ENCODE assay signal across 9 mouse cellular contexts in the genomic region with DNA sequence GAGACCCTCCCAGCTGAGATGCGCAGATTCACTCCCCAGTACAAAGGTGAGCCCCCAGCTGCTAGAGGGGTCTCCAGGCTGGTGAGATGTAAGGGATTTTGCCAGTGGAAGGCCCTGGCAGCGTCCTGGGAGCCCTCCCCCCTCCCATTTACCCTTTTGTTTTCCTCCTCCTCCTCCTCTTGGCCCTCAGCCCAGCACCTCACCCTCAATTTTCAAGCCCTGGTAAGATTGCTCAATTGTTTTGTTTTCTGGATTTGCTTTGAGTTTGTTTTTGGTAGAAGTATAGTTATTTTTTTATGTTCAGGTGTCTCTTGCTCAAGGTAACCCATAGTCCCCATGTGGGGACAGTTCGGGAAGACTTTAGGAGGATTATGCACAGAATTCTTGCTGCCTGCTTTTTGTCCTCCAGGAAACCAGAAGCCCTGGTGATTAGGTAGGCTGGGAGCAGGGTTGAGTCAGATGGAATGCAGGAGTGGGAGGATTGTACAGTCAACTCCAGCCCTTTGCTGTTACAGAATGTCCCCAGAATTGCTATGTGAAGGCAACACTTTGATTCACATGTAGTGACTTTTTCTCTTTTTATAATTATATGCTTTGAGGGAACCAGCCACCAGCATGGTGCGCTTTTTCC. TPM values are rescaled to one million over a fixed set of nuclear protein-coding genes. Genes with fewer than 3 reads are reported as not detected.
DNase-seq lines count a peak whose midpoint lies in the region; ATAC-seq and TF ChIP-seq lines count a peak whose summit lies in the region.
"Had no signal": no experiment of that assay in that cellular context is flagged by ENCODE, and none has a peak within 500 bp of the region (broad histone marks: within the 10 kb centered on the region; RNA-seq: fewer than 3 reads in every experiment).

No protein-coding gene starts in this region.

- no peaks in the 10 kb centered on the region for H3K27me3 ChIP-seq in forebrain, postnatal 0 days (ENCODE audit: insufficient read depth, low read length)
- H3K27me3 ChIP-seq in lung, postnatal 0 days (replicated peaks; ENCODE audit: insufficient read depth, low read length), result no peaks in the 10 kb centered on the region
- H3K27me3 ChIP-seq: limb, embryonic 12.5 days had no signal

- H3K36me3 ChIP-seq in forebrain, postnatal 0 days (ENCODE audit: insufficient read depth), result peaks cover 40% of the 10 kb centered on the region
- peaks cover 22% of the 10 kb centered on the region for H3K36me3 ChIP-seq in lung, postnatal 0 days (ENCODE audit: insufficient read depth, low read length)

- no peak for ATAC-seq in forebrain, postnatal 0 days
- ATAC-seq in lung, postnatal 0 days, result peak; percentile 80
- ATAC-seq in CD4-positive, CD25-positive, alpha-beta regulatory T cell, adult 4 months, result no peak

- TF ChIP-seq CTCF in layer of hippocampus, adult 2 months (conservative IDR thresholded peaks at IDR 0.05), result no peak
- no peak for TF ChIP-seq CTCF in forebrain, postnatal 0 days (IDR thresholded peaks at IDR 0.05; ENCODE audit: low read depth)
- no peak for TF ChIP-seq CTCF in lung, postnatal 0 days (IDR thresholded peaks at IDR 0.05)

- TF ChIP-seq EP300 in lung, postnatal 0 days (IDR thresholded peaks at IDR 0.05), result peak; percentile 63

- H3K9me3 ChIP-seq in forebrain, postnatal 0 days (ENCODE audit: low read length), result no peaks in the 10 kb centered on the region
- H3K9me3 ChIP-seq in lung, postnatal 0 days (ENCODE audit: low read length), result no peaks in the 10 kb centered on the region
- H3K9me3 ChIP-seq: limb, embryonic 12.5 days had no signal

- H3K4me3 ChIP-seq in layer of hippocampus, adult 2 months, result peak overlapping the region; percentile 54
- no peak overlapping the region for H3K4me3 ChIP-seq in forebrain, postnatal 0 days (ENCODE audit: low read depth, low read length)
- peak overlapping the region; percentile 28; the same call in 1 of the 2 replicates for H3K4me3 ChIP-seq in lung, postnatal 0 days (ENCODE audit: low read depth, low read length)
- H3K4me3 ChIP-seq: limb, embryonic 12.5 days had no signal

- peak overlapping the region; percentile 91 for H3K27ac ChIP-seq in layer of hippocampus, adult 2 months
- H3K27ac ChIP-seq in forebrain, postnatal 0 days (ENCODE audit: low read depth, low read length), result peak overlapping the region; percentile 45; the same call in 1 of the 2 replicates
- peak overlapping the region; percentile 83 for H3K27ac ChIP-seq in lung, postnatal 0 days (ENCODE audit: low read length)
- H3K27ac ChIP-seq: limb, embryonic 12.5 days had no signal

- no peak overlapping the region for H3K9ac ChIP-seq in forebrain, postnatal 0 days
- H3K9ac ChIP-seq in lung, postnatal 0 days (replicated peaks; ENCODE audit: low read depth), result peak overlapping the region; percentile 32; the same call in 1 of the 2 replicates
- H3K9ac ChIP-seq: limb, embryonic 12.5 days had no signal

- H3K4me1 ChIP-seq in forebrain, postnatal 0 days (ENCODE audit: insufficient read depth), result peaks cover 17% of the 10 kb centered on the region
- peaks cover 14% of the 10 kb centered on the region; the same call in 1 of the 2 replicates for H3K4me1 ChIP-seq in lung, postnatal 0 days (ENCODE audit: insufficient read depth, low read depth, low read length)

- WGBS in forebrain, postnatal 0 days, result 38% methylated on average over 4 of the region's 4 CpGs
- 68% methylated on average over 4 of the region's 4 CpGs for WGBS in lung, postnatal 0 days

- no peak overlapping the region for H3K4me2 ChIP-seq in forebrain, postnatal 0 days (ENCODE audit: low read depth)
- H3K4me2 ChIP-seq in lung, postnatal 0 days (replicated peaks; ENCODE audit: low read depth, low read length), result peak overlapping the region; percentile 54
- H3K4me2 ChIP-seq: limb, embryonic 12.5 days had no signal

- DNase-seq in layer of hippocampus, adult 2 months (ENCODE audit: low spot score in 2 of 2), result peak; percentile 49 to 61
- DNase-seq in layer of hippocampus, adult 9-10 months (ENCODE audit: low spot score), result no peak
- peak; percentile 48 for DNase-seq in adrenal gland, postnatal 14 days
- no peak for DNase-seq in forebrain, postnatal 0 days
- DNase-seq in lung, postnatal 0 days (ENCODE audit: low spot score), result peak; percentile 79
- DNase-seq in frontal cortex, postnatal 10 days (ENCODE audit: low spot score in 2 of 2), result no peak
- no peak for DNase-seq in cerebellum, postnatal 10 days

RNA-seq across cellular contexts. Expression of gene Nckipsd, which starts 11.7 kb away (rescaled TPM):
- total RNA-seq in layer of hippocampus, adult 2 months (2021), result 10 to 100 TPM; 68.8 to 71.3 TPM
- total RNA-seq in adrenal gland, postnatal 14 days (2021), result 9.2 and 11.4 TPM in 2 replicates
- 27.4 and 27.6 TPM in 2 replicates for total RNA-seq in forebrain, postnatal 0 days (2014; rRNA removed)
- 18.6 and 24.5 TPM in 2 replicates for polyA plus RNA-seq in forebrain, postnatal 0 days (2015; fragmentation: Nextera tagmentation; extraction: Ambion mirVana)
- 10.9 and 14.2 TPM in 2 replicates for polyA plus RNA-seq in lung, postnatal 0 days (2015; fragmentation: Nextera tagmentation; extraction: Ambion mirVana)
- 1 to 10 TPM; 7.5 to 7.8 TPM for polyA plus RNA-seq in CD4-positive, CD25-positive, alpha-beta regulatory T cell, adult 4 months (2017; shearing (Covaris generic))

RNA-seq across cellular contexts. Expression of gene Ip6k2, which starts 12.9 kb away (rescaled TPM):
- total RNA-seq in layer of hippocampus, adult 2 months (2021), result 100 to 1,000 TPM; 249 to 251 TPM
- 71.0 and 78.2 TPM in 2 replicates for total RNA-seq in adrenal gland, postnatal 14 days (2021)
- 136 and 140 TPM in 2 replicates for total RNA-seq in forebrain, postnatal 0 days (2014; rRNA removed)
- 218 and 226 TPM in 2 replicates for polyA plus RNA-seq in forebrain, postnatal 0 days (2015; fragmentation: Nextera tagmentation; extraction: Ambion mirVana)
- polyA plus RNA-seq in lung, postnatal 0 days (2015; fragmentation: Nextera tagmentation; extraction: Ambion mirVana), result 40.4 and 48.1 TPM in 2 replicates
- polyA plus RNA-seq in CD4-positive, CD25-positive, alpha-beta regulatory T cell, adult 4 months (2017; shearing (Covaris generic)), result 10 to 100 TPM; 20.1 to 27.6 TPM

RNA-seq across cellular contexts. Expression of gene Celsr3, which starts 29.7 kb away (rescaled TPM):
- 10 to 100 TPM; 66.4 to 79.6 TPM for total RNA-seq in layer of hippocampus, adult 2 months (2021)
- total RNA-seq in adrenal gland, postnatal 14 days (2021), result 3.9 and 4.9 TPM in 2 replicates
- 43.0 and 52.2 TPM in 2 replicates for total RNA-seq in forebrain, postnatal 0 days (2014; rRNA removed)
- 3.9 and 6.8 TPM in 2 replicates for polyA plus RNA-seq in forebrain, postnatal 0 days (2015; fragmentation: Nextera tagmentation; extraction: Ambion mirVana)
- polyA plus RNA-seq in lung, postnatal 0 days (2015; fragmentation: Nextera tagmentation; extraction: Ambion mirVana), result 0.08 and 0.17 TPM in 2 replicates
- under 1 TPM in 1 of 2 experiments, not detected in 1; 0.05 TPM for polyA plus RNA-seq in CD4-positive, CD25-positive, alpha-beta regulatory T cell, adult 4 months (2017; shearing (Covaris generic))

RNA-seq across cellular contexts. Expression of gene Slc26a6, which starts 56.6 kb away (rescaled TPM):
- 10 to 100 TPM; 16.6 to 22.3 TPM for total RNA-seq in layer of hippocampus, adult 2 months (2021)
- 8.4 and 13.3 TPM in 2 replicates for total RNA-seq in adrenal gland, postnatal 14 days (2021)
- 19.4 and 29.6 TPM in 2 replicates for total RNA-seq in forebrain, postnatal 0 days (2014; rRNA removed)
- 15.9 and 18.0 TPM in 2 replicates for polyA plus RNA-seq in forebrain, postnatal 0 days (2015; fragmentation: Nextera tagmentation; extraction: Ambion mirVana)
- polyA plus RNA-seq in lung, postnatal 0 days (2015; fragmentation: Nextera tagmentation; extraction: Ambion mirVana), result 8.3 and 9.7 TPM in 2 replicates
- polyA plus RNA-seq in CD4-positive, CD25-positive, alpha-beta regulatory T cell, adult 4 months (2017; shearing (Covaris generic)), result 10 to 100 TPM in 1 of 2 experiments, 1 to 10 TPM in 1; 8.2 to 24.2 TPM

Comparison
In these comparisons a context has a peak if more than half of its experiments do, and no peak if none do; other contexts are left out.
1. DNase-seq: peak in layer of hippocampus, adult 2 months (2 of 2), adrenal gland, postnatal 14 days (single experiment) and lung, postnatal 0 days (single experiment); none in layer of hippocampus, adult 9-10 months (single experiment), forebrain, postnatal 0 days (single experiment), frontal cortex, postnatal 10 days (0 of 2) and cerebellum, postnatal 10 days (0 of 2).
2. Peak in every context shown above with its lines, with median percentiles within 50 percentile points of each other: H3K27ac ChIP-seq.